Mouse (Mus musculus) urinary bladder, postnatal 25 days (tissue): ENCODE results near the gene Gprin3.
A peak's percentile ranks its signal among the peaks of the same experiment; 100 is the strongest.

Experiments used
- DNase-seq: peaks from one replicate; pipeline ENCODE4 v3.0.0; 2022; ENCODE audit warnings: low spot score

Gene Gprin3

GRCm38 (mm10) chr6:59425824-59426533, at the start of gene Gprin3:
Gprin3 (minus strand) TSS chr6:59426294.
- peak; percentile 73 for DNase-seq

- DNase-seq, result no peak
Measured at GRCm38 (mm10) chr6:59458861-59459260, 32.8 kb upstream of the Gprin3 start.

- no peak for DNase-seq
Measured at GRCm38 (mm10) chr6:59456116-59456515, 30.0 kb upstream of the Gprin3 start.

- DNase-seq, result no peak
Measured at GRCm38 (mm10) chr6:59451348-59451747, 25.3 kb upstream of the Gprin3 start.

- no peak for DNase-seq
Measured at GRCm38 (mm10) chr6:59445101-59445503, 19.0 kb upstream of the Gprin3 start.

- no peak for DNase-seq
Measured at GRCm38 (mm10) chr6:59435906-59436305, 9.8 kb upstream of the Gprin3 start.

GRCm38 (mm10) chr6:59433116-59433515, 7.0 kb upstream of the Gprin3 start:
- no peak for DNase-seq

GRCm38 (mm10) chr6:59426534-59426885, 416 bp upstream of the Gprin3 start:
- DNase-seq, result no peak

GRCm38 (mm10) chr6:59424871-59425740, 988 bp downstream of the Gprin3 start:
- no peak for DNase-seq

GRCm38 (mm10) chr6:59423836-59424235, 2.3 kb downstream of the Gprin3 start:
- no peak for DNase-seq

- DNase-seq, result no peak
Measured at GRCm38 (mm10) chr6:59419264-59419663, 6.8 kb downstream of the Gprin3 start.

- no peak for DNase-seq
Measured at GRCm38 (mm10) chr6:59418659-59419058, 7.4 kb downstream of the Gprin3 start.

- DNase-seq, result no peak
Measured at GRCm38 (mm10) chr6:59414816-59415215, 11.3 kb downstream of the Gprin3 start.

- no peak for DNase-seq
Measured at GRCm38 (mm10) chr6:59412417-59413346, 13.4 kb downstream of the Gprin3 start.

- no peak for DNase-seq
Measured at GRCm38 (mm10) chr6:59409001-59409700, 16.9 kb downstream of the Gprin3 start.

GRCm38 (mm10) chr6:59407482-59407997, 18.6 kb downstream of the Gprin3 start:
- DNase-seq, result no peak

- DNase-seq, result no peak
Measured at GRCm38 (mm10) chr6:59390208-59390607, 35.9 kb downstream of the Gprin3 start.

GRCm38 (mm10) chr6:59365300-59365699, 60.8 kb downstream of the Gprin3 start:
- no peak for DNase-seq

GRCm38 (mm10) chr6:59363282-59363681, 62.8 kb downstream of the Gprin3 start:
- no peak for DNase-seq

- no peak for DNase-seq
Measured at GRCm38 (mm10) chr6:59354943-59355342, 71.2 kb downstream of the Gprin3 start.

- DNase-seq, result no peak
Measured at GRCm38 (mm10) chr6:59351108-59351789, 74.8 kb downstream of the Gprin3 start.
